Mouse (Mus musculus) B cell, adult 2 months (primary cell): ENCODE measurements around the gene Dlg2.
"Not testable (repeated sequence)": the region's sequence is repeated elsewhere in the genome, so short reads cannot be mapped to it uniquely, and the experiment has no call there.

Experiments used
- DNase-seq, 2 experiments: peaks; one replicate each; pipeline ENCODE4 v3.0.0; 2022

Gene Dlg2

GRCm38 (mm10) chr7:90843345-90844293, 367.1 kb downstream of the Dlg2 start:
- no peak for DNase-seq

- DNase-seq = not testable (repeated sequence)
Observed at GRCm38 (mm10) chr7:90876796-90877195, 400.3 kb downstream of the Dlg2 start.

GRCm38 (mm10) chr7:90882740-90883139, 406.3 kb downstream of the Dlg2 start:
- DNase-seq = no peak

GRCm38 (mm10) chr7:90886396-90887006, 410.0 kb downstream of the Dlg2 start:
- DNase-seq = no peak

GRCm38 (mm10) chr7:90887007-90887720, 410.7 kb downstream of the Dlg2 start:
- DNase-seq = no peak

GRCm38 (mm10) chr7:90927441-90927840, 451.0 kb downstream of the Dlg2 start:
- DNase-seq = no peak

GRCm38 (mm10) chr7:90940726-90941125, 464.3 kb downstream of the Dlg2 start:
- DNase-seq = no peak

GRCm38 (mm10) chr7:90947073-90947472, 470.6 kb downstream of the Dlg2 start:
- no peak for DNase-seq

- no peak for DNase-seq
Observed at GRCm38 (mm10) chr7:90949212-90949611, 472.7 kb downstream of the Dlg2 start.

- no peak for DNase-seq
Observed at GRCm38 (mm10) chr7:90977241-90977640, 500.8 kb downstream of the Dlg2 start.

GRCm38 (mm10) chr7:90982069-90982468, 505.6 kb downstream of the Dlg2 start:
- DNase-seq = no peak

GRCm38 (mm10) chr7:91010655-91011054, 534.2 kb downstream of the Dlg2 start:
- DNase-seq = no peak

GRCm38 (mm10) chr7:91044998-91045741, 568.7 kb downstream of the Dlg2 start:
- no peak for DNase-seq

GRCm38 (mm10) chr7:91045742-91046098, 569.2 kb downstream of the Dlg2 start:
- DNase-seq = no peak

- no peak for DNase-seq
Observed at GRCm38 (mm10) chr7:91063297-91064040, 587.0 kb downstream of the Dlg2 start.

- DNase-seq = no peak
Observed at GRCm38 (mm10) chr7:91071751-91072707, 595.6 kb downstream of the Dlg2 start.

- no peak for DNase-seq
Observed at GRCm38 (mm10) chr7:91086071-91086470, 609.6 kb downstream of the Dlg2 start.

- no peak for DNase-seq
Observed at GRCm38 (mm10) chr7:91089211-91089930, 612.9 kb downstream of the Dlg2 start.

- DNase-seq = no peak
Observed at GRCm38 (mm10) chr7:91090317-91090829, 613.9 kb downstream of the Dlg2 start.
